Mouse (Mus musculus) kidney, embryonic 16.5 days (tissue): ENCODE results near the gene Slc5a5. TPM values are rescaled to one million over a fixed set of nuclear protein-coding genes. Genes with fewer than 3 reads are reported as not detected.

ENCODE experiments used
- ATAC-seq: fragments of 200-750 bp; cut with Nextera tagmentation; 2 replicates; pipeline ENCODE4 v1.8.0; 2017; ENCODE audit warnings: moderate TSS enrichment; ENCODE audit not compliant: low FRiP score, low TSS enrichment
- H3K27ac ChIP-seq: fragments of 300-500 bp; sonication (generic); 2 replicates; pipeline ENCODE4 v1.5.1; 2014; ENCODE audit warnings: low read length
- H3K27me3 ChIP-seq: fragments of 300-500 bp; sonication (generic); 2 replicates; pipeline ENCODE4 v1.6.1; 2014; ENCODE audit warnings: low read length, control low read depth, mixed read lengths; ENCODE audit not compliant: insufficient read depth
- H3K36me3 ChIP-seq: fragments of 300-500 bp; sonication (generic); 2 replicates; pipeline ENCODE4 v1.6.1; 2014; ENCODE audit warnings: low read length, control low read depth, mixed read lengths; ENCODE audit not compliant: insufficient read depth
- H3K4me1 ChIP-seq: fragments of 300-500 bp; sonication (generic); 2 replicates; pipeline ENCODE4 v1.6.1; 2014; ENCODE audit warnings: low read length, control low read depth, mixed read lengths; ENCODE audit not compliant: insufficient read depth
- H3K4me2 ChIP-seq: fragments of 300-500 bp; sonication (generic); replicated peaks from 2 replicates; pipeline ENCODE4 v1.6.1; 2014; ENCODE audit warnings: low read depth, low read length
- H3K4me3 ChIP-seq: fragments of 300-500 bp; sonication (generic); 2 replicates; pipeline ENCODE4 v1.5.1; 2014; ENCODE audit warnings: mild to moderate bottlenecking, low read length
- H3K9ac ChIP-seq: fragments of 300-500 bp; sonication (generic); replicated peaks from 2 replicates; pipeline ENCODE4 v1.6.1; 2014; ENCODE audit warnings: low read length
- H3K9me3 ChIP-seq: fragments of 300-500 bp; sonication (generic); 2 replicates; pipeline ENCODE4 v1.6.1; 2016; ENCODE audit warnings: low read length, control low read depth
- WGBS: fragments of 180-500 bp; shearing (Covaris S2); extraction: QIAGEN DNeasy Blood & Tissue Kit; methylation state at CpG from one replicate; pipeline ENCODE4 v1.1.7; 2014; 5-methylcytosine and 5-hydroxymethylcytosine counted together
- polyA plus RNA-seq: library from polyadenylated mRNA; unstranded; fragments of >200 nt; fragmentation: Nextera tagmentation; extraction: Ambion mirVana; gene quantifications from 2 replicates; pipeline ENCODE4 v1.2.1, GENCODE M21; 2015

The Slc5a5 gene
- polyA plus RNA-seq, 1 experiment from 2014 or later: 0.22 TPM

- WGBS: 35% methylated on average over 10 of the region's 10 CpGs
Measured at GRCm38 (mm10) chr8:70840590-70840989, 52.0 kb downstream of the Slc5a5 start.

DNA sequence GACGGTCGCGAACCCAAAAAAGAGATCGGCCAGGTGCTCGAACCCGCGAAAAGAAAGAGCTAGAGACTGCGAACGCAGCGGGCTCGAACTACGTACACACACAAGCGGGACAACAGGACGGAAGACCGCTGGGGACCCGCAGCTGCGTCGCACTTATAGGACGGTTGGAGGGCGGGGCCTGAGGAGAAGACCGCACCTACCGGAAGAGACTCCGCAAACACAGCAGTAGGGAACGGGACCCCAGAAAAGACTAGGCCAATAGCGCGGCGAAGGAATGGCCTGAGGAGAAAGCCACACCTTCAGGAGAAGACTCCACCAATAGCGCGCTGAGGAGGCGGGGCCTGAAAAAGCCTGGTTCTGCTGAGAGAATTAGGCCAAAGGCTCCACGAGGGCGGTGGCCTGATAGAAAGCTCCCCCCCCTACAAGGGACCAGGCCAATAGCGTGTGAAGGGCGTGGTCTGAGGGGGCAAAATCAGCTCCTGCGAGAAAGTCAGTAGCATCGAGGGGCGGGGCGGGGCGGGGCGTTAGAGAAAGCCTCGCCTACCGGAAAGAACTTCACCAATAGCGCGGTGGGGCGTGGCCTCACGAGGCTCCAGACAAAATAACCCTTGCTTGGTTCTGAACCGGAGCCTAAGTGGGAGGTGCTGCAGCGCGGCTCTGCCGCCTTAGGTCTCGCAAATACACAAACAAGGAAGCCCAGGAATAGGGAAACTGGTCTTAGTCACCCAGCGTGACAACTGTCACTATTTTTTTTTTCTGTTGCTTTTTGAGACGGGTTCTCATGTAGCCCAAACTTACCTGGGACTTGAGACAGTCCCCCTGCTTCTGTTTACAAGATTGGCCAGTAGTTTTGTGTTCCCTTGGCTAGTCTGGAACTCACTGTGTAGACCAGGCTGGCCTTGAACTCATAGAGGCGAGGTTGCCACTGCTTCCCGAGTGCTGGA is 52.9 kb downstream of the Slc5a5 start, which contains the start of gene Arrdc2:
TSS of gene Arrdc2 (minus strand) at position 313 of the 944 bp plus-strand sequence.
- ATAC-seq: peak; percentile 98
- Histone ChIP-seq H3K27me3 (no peaks in the 10 kb centered on the region), H3K9ac (peak within 1 kb of the TSS; percentile 90), H3K4me2 (peak within 1 kb of the TSS; percentile 89), H3K36me3 (0 out of 2 replicates have a peak, but pooled peaks cover 3% of the 10 kb centered on the region), H3K9me3 (no peaks in the 10 kb centered on the region), H3K4me3 (peak within 1 kb of the TSS; percentile 76), H3K27ac (peak within 1 kb of the TSS; percentile 88), H3K4me1 (peaks cover 23% of the 10 kb centered on the region)
- 2% methylated on average over 55 of the region's 55 CpGs for WGBS

More at GRCm38 (mm10) chr8:70840590-70840989, 52.0 kb downstream of the Slc5a5 start:
- H3K4me3 ChIP-seq: 0 out of 2 replicates have a peak overlapping the region, but pooled peaks have one; percentile 6
- no peak overlapping the region for H3K9ac ChIP-seq
- peak overlapping the region; percentile 88 for H3K27ac ChIP-seq
- H3K4me2 ChIP-seq: peak overlapping the region; percentile 17; the same call in 1 of the 2 replicates
- no peaks in the 10 kb centered on the region for H3K9me3 ChIP-seq
- peaks cover 23% of the 10 kb centered on the region for H3K4me1 ChIP-seq
- 0 out of 2 replicates have a peak, but pooled peaks cover 3% of the 10 kb centered on the region for H3K36me3 ChIP-seq
- no peak for ATAC-seq
- H3K27me3 ChIP-seq: no peaks in the 10 kb centered on the region

GRCm38 (mm10) chr8:70838654-70839407 is 53.7 kb downstream of the Slc5a5 start:
- no peaks in the 10 kb centered on the region for H3K9me3 ChIP-seq
- WGBS: 2% methylated on average over 66 of the region's 66 CpGs
- peaks cover 23% of the 10 kb centered on the region for H3K4me1 ChIP-seq
- H3K4me2 ChIP-seq: peak overlapping the region; percentile 89
- H3K9ac ChIP-seq: peak overlapping the region; percentile 90
- H3K27ac ChIP-seq: peak overlapping the region; percentile 87
- ATAC-seq: peak; percentile 20
- H3K27me3 ChIP-seq: no peaks in the 10 kb centered on the region
- H3K4me3 ChIP-seq: peak overlapping the region; percentile 76
- 0 out of 2 replicates have a peak, but pooled peaks cover 3% of the 10 kb centered on the region for H3K36me3 ChIP-seq

GRCm38 (mm10) chr8:70836666-70837065 is 55.9 kb downstream of the Slc5a5 start:
- H3K27ac ChIP-seq: no peak overlapping the region
- no peak overlapping the region for H3K4me3 ChIP-seq
- no peak overlapping the region for H3K4me2 ChIP-seq
- no peaks in the 10 kb centered on the region for H3K9me3 ChIP-seq
- 0 out of 2 replicates have a peak, but pooled peaks cover 3% of the 10 kb centered on the region for H3K36me3 ChIP-seq
- H3K4me1 ChIP-seq: peaks cover 30% of the 10 kb centered on the region
- WGBS: 86% methylated on average over 12 of the region's 12 CpGs
- H3K27me3 ChIP-seq: no peaks in the 10 kb centered on the region
- no peak for ATAC-seq
- H3K9ac ChIP-seq: no peak overlapping the region

- ATAC-seq: no peak
- no peak overlapping the region for H3K4me3 ChIP-seq
- H3K27me3 ChIP-seq: no peaks in the 10 kb centered on the region
- H3K4me2 ChIP-seq: no peak overlapping the region
- no peaks in the 10 kb centered on the region for H3K9me3 ChIP-seq
- peaks cover 15% of the 10 kb centered on the region for H3K4me1 ChIP-seq
- no peak overlapping the region for H3K9ac ChIP-seq
- H3K27ac ChIP-seq: no peak overlapping the region
- 95% methylated on average over 3 of the region's 3 CpGs for WGBS
- 0 out of 2 replicates have a peak, but pooled peaks cover 3% of the 10 kb centered on the region for H3K36me3 ChIP-seq
Measured at GRCm38 (mm10) chr8:70834071-70834470, 58.5 kb downstream of the Slc5a5 start.

DNA sequence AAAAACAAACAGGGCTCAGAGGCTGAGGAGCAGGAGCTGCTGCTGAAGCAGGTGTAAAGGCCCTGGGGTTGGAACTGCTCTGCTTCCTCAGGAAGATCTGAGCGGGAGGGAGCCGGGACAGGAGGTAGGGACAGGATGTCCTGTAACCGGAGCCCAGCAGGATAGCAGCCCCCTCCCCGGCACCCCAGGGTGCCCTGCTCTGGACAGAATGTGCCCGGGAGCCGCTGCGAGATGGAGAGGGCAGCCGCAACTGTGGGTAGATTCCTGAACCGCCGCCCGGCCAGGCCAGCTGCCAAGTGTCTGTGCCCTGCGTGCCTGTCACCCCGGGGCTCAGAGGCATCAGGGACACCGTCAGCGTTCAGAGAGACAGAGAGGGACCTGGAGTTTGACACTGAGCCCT is 59.0 kb downstream of the Slc5a5 start:
- H3K9ac ChIP-seq: no peak overlapping the region; the same call in 1 of the 2 replicates
- H3K4me2 ChIP-seq: no peak overlapping the region
- no peak overlapping the region for H3K4me3 ChIP-seq
- H3K9me3 ChIP-seq: no peaks in the 10 kb centered on the region
- ATAC-seq: 0 out of 2 replicates have a peak, but pooled peaks have one; percentile 10
- WGBS: 44% methylated on average over 15 of the region's 15 CpGs
- no peak overlapping the region for H3K27ac ChIP-seq
- H3K4me1 ChIP-seq: peaks cover 12% of the 10 kb centered on the region
- H3K36me3 ChIP-seq: 0 out of 2 replicates have a peak, but pooled peaks cover 3% of the 10 kb centered on the region
- no peaks in the 10 kb centered on the region for H3K27me3 ChIP-seq

DNA sequence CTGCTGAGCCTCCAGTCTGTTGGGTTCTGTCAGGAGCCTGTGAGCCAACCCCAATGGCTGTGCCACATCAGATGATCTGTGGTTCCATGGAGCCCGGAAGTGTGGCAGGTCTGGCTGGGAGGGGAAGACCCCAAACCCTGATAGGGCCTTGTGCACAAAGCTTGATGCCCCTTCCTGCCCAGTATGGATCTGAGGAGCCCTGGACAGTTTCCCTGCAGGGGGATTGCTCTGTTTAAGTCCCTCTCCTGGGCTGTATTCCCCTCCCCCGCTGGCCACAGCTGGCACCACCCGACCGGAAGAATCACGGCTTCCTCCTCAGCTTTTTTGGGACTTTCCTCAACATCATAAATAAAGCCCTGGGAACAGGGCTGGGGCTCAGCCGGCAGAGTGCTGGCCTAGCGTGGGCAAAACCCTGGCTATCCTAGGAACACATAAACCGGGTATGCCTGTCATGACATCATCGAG is 59.5 kb downstream of the Slc5a5 start:
- Histone ChIP-seq H3K4me3 (no peak overlapping the region), H3K36me3 (0 out of 2 replicates have a peak, but pooled peaks cover 3% of the 10 kb centered on the region), H3K9ac (no peak overlapping the region), H3K27me3 (no peaks in the 10 kb centered on the region), H3K27ac (no peak overlapping the region), H3K4me2 (no peak overlapping the region), H3K9me3 (no peaks in the 10 kb centered on the region), H3K4me1 (0 out of 2 replicates have a peak, but pooled peaks cover 9% of the 10 kb centered on the region)
- ATAC-seq: 0 out of 2 replicates have a peak, but pooled peaks have one; percentile 10
- WGBS: 32% methylated on average over 9 of the region's 9 CpGs
